Mouse (Mus musculus): ENCODE data around the gene Pak3. TPM values are rescaled to one million over a fixed set of nuclear protein-coding genes. Genes with fewer than 3 reads are reported as not detected.

Pak3 gene
- 0.03 TPM in 2 replicates for polyA plus RNA-seq (2012; rRNA removed)

GRCm38 (mm10) chrX:143518168-143518901 is at the start of gene Pak3:
Gene Pak3, plus strand, starts transcription at chrX:143518591.

GRCm38 (mm10) chrX:143827212-143827611 is 308.8 kb downstream of the Pak3 start, which contains the start of gene Capn6:
Gene Capn6, minus strand, starts transcription at chrX:143827414.

Other genes with a start within 250 kb of the Pak3 start
- gene Chrdl1, start 124.3 kb upstream of the Pak3 start, polyA plus RNA-seq (2012; rRNA removed): 2.5 and 3.8 TPM in 2 replicates